Mouse (Mus musculus): Measurements from ENCODE around the gene Slc34a2.

Slc34a2 gene

DNA sequence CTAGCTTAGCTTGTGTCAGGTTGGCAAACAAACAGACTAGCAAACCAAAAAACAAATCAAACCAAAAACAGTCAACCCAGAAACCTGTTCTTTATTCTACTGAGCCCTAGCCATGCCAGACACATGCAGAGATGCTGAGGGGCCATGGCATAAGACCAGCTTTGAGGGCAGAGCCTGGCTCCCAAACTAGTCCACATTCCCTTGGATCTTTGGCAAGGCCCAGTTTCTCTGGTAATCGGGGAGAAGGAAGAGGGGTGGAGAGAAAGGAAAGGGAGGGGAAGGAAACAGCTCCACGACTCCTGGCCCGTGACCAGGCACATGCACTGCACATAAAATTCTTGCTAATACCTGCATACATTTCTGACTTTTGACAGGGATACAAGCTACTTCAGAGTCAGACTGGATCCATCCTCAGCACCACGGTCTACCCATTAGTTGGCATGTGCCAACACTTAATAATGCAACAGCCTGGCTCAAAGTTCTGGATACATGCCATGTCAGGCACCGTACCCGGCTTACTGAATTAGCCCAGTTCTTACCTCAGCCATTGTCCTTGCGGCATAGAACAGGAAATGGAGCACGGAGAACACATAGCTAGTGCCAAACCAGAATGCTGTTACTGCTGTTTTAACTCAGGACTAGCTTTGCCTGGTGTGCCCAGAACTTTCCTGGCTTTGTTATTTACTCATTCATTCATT lies 12.5 kb upstream of the Slc34a2 start:
- no peak for DNase-seq (ENCODE audit: low read depth)

DNA sequence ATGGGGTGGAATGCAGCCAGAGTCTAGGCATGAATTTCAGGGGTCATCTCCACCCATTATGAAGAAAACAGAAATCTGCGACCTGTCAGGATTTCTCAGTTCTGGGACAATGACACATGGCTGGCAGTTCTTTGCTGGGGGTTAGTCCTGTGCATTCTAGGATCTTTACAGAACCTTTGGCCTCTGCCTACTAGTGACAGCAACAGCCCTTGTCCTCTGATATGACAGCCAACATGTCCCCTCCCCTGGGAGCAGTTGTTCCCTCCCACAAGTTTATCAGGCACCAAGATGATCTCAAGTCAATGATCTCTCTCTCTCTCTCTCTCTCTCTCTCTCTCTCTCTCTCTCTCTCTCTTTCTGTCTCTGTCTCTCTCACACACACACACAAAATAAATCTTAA lies 6.5 kb upstream of the Slc34a2 start:
- DNase-seq (ENCODE audit: low read depth), result no peak

DNA sequence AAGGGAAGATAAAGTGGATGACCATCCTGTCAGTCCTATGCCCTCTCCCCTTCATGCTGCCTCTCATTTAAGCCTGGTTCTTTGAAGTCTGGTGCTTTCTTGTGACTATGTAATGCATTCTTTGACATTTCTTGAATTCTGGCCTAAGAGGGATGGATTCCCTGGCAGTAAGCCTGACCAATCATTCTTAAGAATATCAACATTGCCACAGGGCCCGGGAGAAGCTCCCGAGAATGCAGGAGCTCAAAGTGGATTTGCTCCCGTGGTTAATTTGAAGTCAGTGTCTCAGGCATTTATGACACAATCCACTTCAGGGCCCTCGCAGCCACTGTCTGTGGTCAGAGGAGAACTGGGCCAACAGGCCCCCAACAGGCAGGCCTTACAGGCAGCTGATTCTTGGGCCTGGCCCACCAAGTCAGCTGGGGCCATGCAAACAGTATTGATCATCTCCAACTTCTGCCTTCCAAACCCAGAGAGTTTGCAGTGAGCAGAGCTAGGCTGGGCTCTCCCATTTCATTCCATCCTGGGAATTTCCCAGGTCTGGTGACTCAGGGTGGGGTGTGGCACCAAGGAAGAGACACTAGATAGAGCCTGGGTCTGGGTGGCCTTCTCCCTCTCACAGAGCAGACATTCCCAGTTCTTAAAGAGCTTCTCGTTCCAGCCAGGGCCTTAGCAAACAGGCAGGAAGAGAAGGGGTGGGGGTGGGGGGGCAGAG lies 4.3 kb downstream of the Slc34a2 start:
- peak; percentile 7 for DNase-seq (ENCODE audit: low read depth)

DNA sequence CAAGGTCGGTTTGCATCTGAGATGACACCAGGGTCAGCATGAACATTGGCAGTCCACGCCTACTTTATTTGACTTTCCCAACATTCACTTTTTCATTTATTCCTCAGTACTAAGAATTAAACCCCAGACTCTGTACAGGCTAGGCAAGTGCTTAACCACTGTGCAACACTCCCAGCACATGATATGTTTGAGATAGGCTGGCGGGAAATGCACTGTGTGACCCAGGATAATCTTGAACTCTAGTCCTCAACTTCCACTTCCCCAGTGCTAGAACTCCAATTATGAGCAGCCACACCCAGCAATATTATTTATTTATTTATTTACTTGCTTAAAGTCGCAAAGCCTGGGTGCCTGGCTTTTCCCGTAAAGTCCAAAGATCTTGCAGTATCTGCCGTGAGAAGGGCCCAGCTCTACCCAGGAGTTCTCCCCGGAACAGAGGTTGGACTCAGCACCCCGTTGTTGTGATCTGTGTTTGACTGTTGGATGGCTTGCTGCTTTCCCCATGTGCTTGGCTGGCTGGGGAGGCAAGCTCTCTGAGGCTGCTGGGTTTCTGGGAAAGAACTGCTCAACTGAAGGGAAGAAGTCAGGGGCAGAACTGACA lies 5.0 kb downstream of the Slc34a2 start:
- DNase-seq (ENCODE audit: low read depth), result no peak

DNA sequence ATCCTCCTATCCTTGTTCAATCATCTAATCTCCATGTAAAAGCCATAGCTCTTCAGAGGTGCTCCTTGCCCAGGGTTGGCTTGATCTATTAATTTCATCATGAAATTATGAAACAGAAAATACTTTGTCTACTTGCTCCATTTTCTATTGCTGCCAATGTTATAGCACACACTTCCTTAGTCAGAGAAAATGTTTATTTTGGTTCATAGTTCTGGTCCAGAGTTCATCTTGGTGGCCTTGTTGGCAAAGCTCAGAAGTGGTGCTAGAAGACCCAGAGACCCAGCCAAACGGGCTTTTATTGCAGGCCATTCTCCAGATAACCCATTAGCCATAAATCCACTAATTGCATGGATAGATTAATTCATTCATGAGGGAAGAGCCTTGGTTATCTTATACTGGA lies 5.8 kb downstream of the Slc34a2 start:
- no peak for DNase-seq (ENCODE audit: low read depth)

DNA sequence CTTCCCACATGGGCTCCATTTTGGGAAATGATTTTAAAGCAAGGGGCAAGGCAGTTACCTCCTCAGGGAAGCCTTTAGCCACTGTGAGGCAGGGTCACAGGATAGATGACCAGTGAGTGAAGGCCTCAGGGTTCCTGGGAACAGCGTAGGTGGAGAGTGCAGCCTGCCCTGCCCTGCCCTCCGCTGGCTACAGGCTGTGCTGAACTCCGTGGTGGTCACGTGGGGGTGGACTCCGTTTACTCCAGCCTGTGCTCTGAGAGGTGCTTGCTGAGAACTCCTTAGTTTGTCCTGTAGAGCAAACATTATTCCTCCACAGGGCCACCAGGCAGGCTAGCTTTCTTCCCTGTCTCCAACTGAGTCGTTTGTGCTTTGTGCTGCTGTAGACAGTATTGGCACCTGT lies 10.1 kb downstream of the Slc34a2 start:
- DNase-seq (ENCODE audit: low read depth), result no peak

DNA sequence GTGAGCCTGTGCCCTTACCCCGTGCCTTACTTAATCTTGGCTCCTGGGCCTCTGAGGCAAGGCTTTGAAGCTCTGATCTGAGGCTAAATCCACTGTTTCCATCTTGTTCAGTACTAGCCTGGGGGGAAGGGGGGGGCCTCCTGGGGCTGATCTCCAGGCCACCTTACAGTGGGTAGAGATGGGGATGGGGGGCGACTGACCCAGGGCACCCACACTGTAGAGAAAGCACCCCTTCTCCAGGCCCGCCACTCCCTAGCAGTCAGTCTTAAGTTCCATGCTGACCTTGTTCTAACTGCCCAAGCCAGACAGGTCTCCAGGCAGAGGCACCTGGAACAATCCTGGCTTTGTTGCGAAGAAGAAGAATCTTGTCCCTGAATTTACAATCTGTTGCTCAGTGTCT lies 10.7 kb downstream of the Slc34a2 start:
- DNase-seq (ENCODE audit: low read depth), result no peak

DNA sequence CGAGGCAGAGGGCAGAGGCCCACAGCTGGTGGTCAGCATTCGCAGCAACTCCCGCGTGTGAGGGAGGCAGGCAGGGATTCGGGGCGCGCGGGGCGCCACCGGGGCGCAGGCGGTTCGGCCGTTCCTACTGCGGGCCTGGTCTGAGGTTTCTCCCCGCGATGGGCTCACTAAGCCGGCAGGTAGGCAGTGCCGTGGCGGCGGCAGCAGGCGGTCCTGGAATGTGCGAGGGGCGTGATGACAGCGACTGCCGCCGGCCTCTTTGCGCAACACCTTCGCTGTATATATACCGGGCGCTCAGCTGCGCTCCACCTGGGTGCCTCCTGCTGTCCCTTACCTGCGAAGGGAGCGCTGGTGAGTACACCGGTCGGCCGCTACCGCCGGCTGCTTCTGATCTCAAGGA lies 11.2 kb downstream of the Slc34a2 start:
- no peak for DNase-seq (ENCODE audit: low read depth)

DNA sequence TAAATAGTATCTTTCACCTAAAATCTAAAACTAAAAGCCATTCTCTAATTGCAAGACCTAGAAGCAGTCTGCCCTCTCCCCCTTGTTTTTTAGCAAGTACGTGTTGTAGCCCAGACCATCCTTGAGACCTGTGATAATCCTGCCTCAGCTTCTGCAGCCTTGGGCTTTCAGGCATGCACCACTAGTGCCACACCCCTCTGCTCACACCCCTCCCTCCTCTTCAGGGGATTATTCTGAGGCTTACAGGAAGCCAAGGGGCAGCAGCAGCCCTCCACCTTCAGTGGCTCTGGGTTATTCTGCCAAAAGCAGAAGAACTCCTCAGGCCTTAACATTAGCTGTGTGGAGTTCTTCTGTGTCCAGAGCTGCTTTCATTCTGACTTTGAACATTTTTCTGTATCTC lies 13.1 kb downstream of the Slc34a2 start:
- DNase-seq (ENCODE audit: low read depth), result no peak

DNA sequence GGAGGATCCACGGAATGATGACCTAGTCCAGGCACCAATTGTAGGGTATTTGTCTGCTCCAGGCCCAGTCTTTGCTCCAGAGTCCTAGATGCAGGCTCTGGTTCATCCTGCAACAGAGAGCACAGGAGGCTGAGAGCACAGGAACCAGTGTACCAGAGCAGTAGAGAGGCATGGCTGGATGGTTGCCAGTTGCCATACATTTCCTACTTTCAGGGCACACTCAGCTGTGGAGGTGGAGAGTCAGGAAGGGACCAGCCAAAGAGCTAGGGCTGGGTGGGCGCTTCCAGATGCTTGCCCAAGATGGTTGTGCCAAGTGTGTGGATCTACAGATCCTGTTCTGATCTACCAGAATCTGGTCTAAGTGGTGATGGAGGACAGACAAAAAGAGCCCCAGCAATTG lies 15.4 kb downstream of the Slc34a2 start:
- no peak for DNase-seq (ENCODE audit: low read depth)

DNA sequence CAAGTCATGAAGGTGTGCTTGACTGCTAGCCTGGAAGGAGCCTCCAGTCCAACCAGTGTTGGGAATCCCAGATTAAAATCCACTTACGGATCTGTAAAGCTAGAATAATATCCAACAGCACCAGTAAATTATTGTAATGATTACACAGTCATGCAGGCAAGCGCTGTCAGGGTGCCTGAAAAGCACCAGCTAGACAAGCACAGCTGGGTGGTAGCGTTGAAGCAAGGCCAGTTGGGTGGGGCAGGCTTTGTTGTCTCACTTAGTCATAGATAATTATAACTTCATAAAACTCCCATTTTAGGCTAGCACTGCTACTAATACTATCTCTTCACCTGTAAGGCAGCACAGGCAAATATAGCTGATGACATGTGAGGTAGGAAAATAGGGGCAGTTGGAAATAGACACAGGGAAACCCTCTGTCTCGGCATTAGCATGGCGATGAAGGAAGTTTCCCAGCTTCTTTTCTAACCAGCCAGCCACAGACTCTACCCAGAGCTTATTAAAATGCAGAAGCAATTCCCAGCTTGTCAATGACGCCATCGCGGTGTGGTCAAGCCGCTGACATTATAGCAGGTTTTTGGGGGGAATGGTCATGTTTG lies 23.8 kb downstream of the Slc34a2 start:
- no peak for DNase-seq (ENCODE audit: low read depth)

DNA sequence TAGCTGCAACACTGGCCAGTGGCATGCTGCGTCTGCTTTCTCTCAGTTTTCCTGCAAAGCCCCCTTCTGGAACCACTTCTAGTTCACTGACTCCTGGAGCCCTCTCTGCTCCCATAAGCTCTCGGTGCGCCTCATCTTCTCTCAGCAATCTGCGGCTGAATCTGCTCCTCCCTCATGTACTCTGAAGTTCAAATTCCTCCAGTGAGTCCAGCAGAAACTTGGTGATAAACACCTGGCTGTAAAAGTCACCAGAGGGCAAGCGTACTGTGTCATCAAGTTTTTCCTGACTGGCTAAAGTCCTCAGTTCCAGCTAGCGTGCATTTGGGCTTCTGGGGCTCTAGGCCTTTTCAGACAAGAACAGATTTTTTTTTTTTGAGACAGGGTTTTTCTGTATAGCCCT lies 36.7 kb downstream of the Slc34a2 start:
- no peak for DNase-seq (ENCODE audit: low read depth)

DNA sequence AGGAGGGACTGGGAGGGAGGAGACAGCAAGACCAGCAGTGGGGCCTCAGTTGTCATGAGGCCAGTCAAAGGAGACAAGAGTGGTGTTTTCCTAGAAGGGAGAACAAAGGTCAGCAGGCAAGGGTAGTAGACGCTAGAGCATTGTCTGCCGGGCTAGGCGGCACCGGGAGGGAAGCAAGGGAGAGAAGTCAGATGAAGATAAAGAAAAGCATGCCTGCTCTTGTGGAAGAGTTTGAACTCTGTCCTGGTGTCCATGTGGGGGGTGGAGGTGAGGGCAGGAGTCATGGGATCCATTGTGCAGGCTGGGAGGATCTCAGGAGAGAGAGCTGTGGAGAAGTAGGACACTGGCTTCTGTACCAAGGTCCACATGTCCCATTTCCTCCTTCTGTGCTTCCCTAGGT lies 40.6 kb downstream of the Slc34a2 start:
- DNase-seq (ENCODE audit: low read depth), result no peak

DNA sequence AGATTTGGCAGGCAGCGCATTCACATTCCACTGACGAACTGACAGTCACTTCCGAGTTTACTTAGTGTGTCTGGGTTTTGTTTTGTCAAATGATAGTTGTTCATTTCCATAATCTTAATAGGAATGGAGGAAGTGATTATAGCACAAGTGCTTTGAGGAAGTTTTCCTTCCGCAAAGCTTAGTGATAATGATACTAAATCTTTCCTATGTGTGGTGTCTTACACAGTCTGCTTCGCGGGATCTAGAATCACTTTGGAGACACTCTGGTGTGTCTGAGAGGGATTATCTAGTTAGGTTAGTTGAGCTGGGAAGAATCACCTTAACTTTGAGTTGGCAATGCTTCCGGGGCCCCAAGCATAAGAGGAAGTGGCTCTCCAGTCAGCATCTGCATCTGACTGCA lies 49.6 kb downstream of the Slc34a2 start:
- DNase-seq (ENCODE audit: low read depth), result no peak

DNA sequence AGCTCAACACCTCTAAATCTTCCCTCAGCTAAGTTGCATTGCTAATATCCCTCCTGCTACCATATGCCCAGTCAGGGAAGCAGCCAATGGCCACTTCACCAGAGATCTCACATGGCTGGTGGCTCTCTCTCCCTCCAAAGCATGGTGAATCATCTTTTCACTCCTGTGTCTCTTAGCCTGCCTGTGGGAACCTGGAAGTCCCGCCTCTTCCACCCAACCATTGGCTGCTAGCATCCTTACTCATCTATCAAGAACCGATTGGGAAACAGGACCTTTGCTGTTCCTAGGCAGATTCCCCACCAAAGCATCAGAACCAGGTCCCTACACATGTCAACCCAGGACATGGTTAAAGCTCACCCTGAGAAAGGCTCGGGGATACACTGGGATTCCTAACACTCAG lies 53.5 kb downstream of the Slc34a2 start:
- peak; percentile 6 for DNase-seq (ENCODE audit: low read depth)

DNA sequence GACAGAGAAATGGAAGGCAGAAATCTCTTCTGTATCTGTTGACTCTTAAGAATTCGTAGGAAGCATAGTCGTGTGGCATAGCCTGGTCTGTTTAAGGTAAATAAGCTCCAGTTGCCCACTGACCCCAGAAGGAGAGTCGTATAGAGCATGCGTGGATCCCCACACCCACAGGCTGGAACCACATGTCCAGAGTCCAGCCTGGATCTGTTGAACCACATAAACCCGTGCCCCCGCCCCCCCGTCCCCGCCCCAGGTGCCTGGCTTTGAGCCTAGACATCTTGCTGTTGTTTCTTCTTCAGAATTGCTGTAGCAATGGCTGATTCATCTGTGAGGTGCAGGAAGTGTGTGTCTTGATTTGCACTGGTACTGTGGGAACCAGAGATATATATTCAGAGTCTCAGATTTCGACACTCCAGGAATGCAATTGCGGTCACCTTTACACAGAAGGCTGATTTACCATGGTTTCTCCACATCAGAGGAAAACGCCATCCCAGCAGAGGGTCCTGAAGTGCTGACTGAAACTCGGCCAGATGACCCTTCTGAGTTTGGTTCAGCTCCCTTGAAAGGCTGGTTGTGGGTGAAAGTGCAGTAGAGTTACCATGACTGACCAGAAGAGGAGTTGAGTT lies 64.1 kb downstream of the Slc34a2 start:
- DNase-seq (ENCODE audit: low read depth), result peak; percentile 15

DNA sequence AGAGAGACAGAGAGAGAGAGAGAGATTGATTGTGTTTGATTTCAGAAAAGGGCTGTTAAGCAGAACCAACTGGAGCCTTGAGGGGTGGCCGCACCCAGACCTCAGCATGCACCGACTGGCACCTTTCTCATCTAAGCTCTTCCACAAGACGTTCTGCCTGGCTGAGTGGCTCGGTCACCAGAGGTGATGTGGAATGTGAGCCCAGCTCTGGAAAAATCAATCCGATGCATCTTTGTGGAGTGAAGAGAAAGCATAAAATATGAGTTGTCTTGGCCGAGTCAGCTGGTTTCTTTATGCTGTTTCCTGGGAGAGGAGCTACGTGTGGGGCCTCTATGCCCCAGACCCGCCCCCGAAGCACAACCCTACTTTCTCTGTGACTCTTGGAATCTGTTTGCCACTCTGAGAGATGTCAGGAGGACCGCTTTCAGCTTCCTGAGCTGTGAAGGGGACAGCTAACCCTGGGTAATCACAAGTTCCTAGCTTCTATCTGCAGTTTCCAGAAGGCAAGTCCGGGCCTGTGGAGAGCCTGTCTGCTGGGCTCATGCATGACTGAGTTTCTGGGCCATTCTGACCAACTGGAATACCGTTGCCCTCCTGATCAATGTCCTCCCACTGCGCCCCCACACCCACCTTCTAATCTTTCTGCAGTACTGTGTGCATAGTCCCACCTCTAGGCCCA lies 66.4 kb downstream of the Slc34a2 start:
- DNase-seq (ENCODE audit: low read depth), result no peak

DNA sequence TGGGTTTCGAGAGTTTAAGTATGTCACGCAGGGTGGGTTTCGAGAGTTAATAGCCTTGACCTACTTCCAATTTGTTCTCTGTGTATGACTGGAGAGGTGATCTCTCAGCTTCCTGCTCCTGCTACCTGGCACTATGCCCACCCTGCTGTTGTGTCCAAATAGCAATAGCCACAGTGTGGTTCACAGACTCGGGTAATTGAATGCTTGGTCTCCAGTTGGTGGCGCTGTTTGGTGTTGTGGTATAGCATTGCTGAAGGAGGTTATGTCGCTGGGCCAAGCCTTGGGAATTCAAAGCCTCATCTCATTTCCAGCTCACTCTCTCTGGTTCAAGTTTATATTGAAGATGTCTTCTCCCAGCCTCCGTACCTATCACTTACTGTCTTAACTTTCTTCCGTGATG lies 67.8 kb downstream of the Slc34a2 start:
- peak; percentile 22 for DNase-seq (ENCODE audit: low read depth)

DNA sequence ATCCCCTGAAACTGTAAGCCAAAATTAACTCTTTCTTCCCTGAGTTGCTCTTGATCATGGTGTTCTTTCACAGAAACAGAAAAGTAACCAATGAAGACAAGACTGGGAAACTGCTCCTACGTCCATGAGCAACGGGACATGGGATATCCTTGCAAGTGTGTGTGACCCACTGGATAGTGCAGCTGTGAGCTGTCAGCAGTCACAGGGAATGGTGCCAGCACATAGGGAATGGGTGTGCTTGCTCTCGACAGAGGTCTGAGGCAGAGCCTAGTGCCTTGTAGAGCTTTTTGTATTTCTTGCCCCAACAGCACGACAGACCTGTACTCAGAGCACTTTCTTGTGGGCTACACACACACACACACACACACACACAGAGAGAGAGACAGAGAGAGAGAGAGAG lies 68.2 kb downstream of the Slc34a2 start:
- no peak for DNase-seq (ENCODE audit: low read depth)

DNA sequence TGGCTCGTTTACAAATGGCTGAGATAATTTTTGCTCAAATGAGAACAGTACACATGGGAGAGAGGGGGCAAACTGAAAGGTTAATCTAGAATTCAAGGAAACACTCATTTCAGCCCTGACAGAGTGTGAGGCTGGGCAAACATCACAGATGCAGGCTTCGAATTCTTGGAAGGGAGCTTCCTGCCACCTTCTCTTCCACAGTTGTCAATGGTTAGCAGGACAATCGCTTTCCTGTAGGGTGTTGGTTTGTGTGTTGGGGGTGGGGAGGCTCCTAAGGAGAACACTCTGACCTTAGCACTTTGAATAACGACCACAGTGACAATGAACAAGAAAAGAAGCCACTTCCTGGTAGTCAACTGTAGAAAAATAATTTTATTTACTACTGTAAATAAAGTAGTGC lies 68.8 kb downstream of the Slc34a2 start:
- DNase-seq (ENCODE audit: low read depth), result no peak

DNA sequence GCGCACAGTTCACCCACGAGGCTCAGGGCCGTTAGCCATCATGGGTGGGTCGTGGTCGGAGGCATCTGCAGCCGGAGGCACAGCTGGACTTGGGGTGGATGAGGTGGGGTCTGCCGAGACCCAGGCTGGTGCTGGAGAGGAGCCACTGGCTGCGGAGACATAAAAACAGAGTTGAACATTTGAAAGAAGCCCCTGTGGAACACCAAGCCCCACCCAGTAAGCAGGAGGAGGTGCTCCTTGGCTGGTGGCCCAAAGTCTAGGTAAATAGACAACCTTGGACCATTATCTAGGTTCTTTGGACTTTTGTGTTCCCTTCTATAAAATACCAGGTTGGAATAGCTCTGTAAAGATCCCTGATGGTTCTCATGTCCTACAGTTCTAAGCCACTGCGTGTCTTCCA lies 70.1 kb downstream of the Slc34a2 start:
- DNase-seq (ENCODE audit: low read depth), result no peak

DNA sequence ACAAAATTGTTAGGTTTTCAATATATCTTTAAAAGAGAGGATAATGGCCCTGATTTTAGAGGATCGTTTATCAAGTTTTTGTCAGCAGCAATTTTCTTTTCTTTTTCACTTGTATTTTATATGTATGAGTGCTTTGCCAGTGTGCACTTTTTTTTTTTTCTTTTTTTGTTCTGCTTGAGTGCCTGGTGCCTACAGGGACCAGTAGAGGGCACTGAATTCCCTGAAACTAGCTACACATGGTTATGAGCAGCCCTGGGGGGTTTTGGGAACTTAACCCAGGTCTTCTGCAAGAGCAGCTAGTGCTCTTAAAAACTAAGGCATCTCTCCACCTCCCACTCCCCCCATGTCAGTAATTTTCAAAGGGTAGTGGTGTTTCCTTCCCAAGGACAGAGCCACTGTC lies 70.8 kb downstream of the Slc34a2 start:
- peak; percentile 11 for DNase-seq (ENCODE audit: low read depth)

Data from NIH3T3 (cell line).